Mouse (Mus musculus) heart, postnatal 0 days (tissue): ENCODE data around the gene Mrgprh.

Experiments used
- CTCF ChIP-seq: IDR thresholded peaks from 2 replicates; pipeline ENCODE4 v1.5.1; 2016; ENCODE audit warnings: antibody characterized with exemption, control low read depth, low read depth
- EP300 ChIP-seq: IDR thresholded peaks from 2 replicates; pipeline ENCODE4 v1.6.1; 2016; ENCODE audit warnings: antibody characterized with exemption, low read depth

DNA sequence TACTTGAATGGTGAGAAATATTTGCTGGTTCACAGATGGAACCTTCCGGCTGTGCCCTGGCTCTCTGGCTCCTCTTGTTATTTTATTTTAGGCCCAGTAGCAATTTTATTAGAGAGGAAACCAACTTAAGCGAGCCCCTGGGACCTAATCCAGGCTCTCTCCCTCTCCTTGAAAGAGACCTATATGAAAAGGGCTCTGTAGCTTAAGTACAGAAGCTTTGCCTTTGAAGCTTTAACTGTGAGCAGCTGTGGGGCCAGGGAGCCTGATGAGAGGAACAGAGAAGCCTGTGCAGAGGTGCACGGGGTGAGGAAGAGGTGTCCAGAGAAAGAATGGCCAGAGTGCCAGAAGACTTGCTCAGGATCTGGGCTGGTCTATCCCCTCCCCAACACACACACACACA lies 41.0 kb upstream of the Mrgprh start:
- TF ChIP-seq CTCF (no peak), EP300 (no peak)
